Mouse (Mus musculus) spleen, adult 2 months (tissue): ENCODE results near the gene Dtnb.

Experiments used
- CTCF ChIP-seq: fragments of 200-500 bp; IDR thresholded peaks from 2 replicates; pipeline ENCODE4 v1.5.1; 2011; ENCODE audit warnings: mild to moderate bottlenecking, inconsistent platforms; ENCODE audit not compliant: insufficient read depth, insufficient read length, insufficient replicate concordance; ENCODE audit errors: extremely low read depth
- POLR2A ChIP-seq: fragments of 200-500 bp; IDR thresholded peaks from 2 replicates; pipeline ENCODE4 v1.6.1; 2011; ENCODE audit warnings: low read depth, low read length, inconsistent platforms

GRCm38 (mm10) chr12:3663386-3663785 is 91.2 kb downstream of the Dtnb start:
- no peak for TF ChIP-seq CTCF
- no peak for TF ChIP-seq POLR2A
